Mouse (Mus musculus): ENCODE measurements around the gene 1700013F07Rik.
"Not testable (repeated sequence)": the region's sequence is repeated elsewhere in the genome, so short reads cannot be mapped to it uniquely, and the experiment has no call there.

The 1700013F07Rik gene

DNA sequence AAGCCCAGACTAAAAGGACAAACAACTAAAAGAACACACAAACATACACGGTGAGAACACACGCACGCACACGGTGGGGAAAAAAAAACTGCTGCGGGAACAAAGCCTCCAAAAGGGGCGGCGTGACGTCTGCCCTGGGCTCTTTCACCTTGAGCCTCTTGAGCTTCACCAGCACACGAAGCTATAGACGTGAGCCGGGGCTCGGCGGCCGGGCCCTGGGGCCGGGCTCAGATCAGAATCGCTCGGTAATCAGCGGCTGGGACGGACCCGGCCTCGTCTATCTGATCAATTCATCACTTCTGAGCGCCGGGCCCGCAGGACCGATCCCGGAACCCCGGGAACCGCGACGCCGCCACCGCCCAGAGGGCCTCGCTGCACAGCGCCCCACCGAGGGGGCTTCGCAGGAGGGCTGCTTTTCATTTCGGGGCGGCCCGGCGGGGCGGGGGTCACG lies 20.2 kb downstream of the 1700013F07Rik start:
- DNase-seq = peak; percentile 24 to 63

GRCm38 (mm10) chr3:108554587-108555312 lies 20.8 kb downstream of the 1700013F07Rik start:
- DNase-seq = peak; percentile 96

- no peak for DNase-seq
Measured at GRCm38 (mm10) chr3:108557888-108558287, 23.9 kb downstream of the 1700013F07Rik start.

DNA sequence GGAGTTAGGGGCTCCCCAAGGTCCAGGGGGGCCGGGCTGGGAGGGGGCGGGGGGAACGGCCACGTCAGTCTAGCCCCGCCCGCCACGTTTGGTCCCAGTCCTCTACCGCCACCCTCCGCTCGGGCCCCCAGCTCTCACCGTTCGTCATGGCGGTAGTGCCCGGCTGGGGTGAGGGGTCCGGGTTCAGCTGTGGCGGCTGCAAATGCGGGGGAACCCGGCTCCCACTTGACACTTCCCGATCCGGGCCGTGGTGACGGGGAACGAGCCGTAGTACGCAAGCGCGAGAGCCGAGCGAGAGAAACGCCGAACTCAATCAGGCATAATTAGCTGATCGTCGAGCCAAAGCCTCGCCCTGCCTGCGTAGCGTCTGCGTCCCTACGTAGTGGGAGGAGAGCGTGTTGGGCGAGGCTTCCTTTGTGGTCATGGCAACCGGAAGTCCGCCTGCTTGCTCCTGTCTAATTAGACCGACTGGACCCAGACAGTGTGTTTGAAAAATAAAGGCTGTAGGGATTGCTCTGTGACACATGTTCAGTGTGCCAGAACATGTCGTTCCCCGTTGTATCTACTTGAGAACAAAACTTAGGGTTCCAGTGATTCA lies 28.3 kb downstream of the 1700013F07Rik start, which contains the start of gene Tmem167b:
Gene Tmem167b (minus strand): TSS at position 334 of the 598 bp plus-strand sequence.
- peak; percentile 97 to 99 for DNase-seq

DNA sequence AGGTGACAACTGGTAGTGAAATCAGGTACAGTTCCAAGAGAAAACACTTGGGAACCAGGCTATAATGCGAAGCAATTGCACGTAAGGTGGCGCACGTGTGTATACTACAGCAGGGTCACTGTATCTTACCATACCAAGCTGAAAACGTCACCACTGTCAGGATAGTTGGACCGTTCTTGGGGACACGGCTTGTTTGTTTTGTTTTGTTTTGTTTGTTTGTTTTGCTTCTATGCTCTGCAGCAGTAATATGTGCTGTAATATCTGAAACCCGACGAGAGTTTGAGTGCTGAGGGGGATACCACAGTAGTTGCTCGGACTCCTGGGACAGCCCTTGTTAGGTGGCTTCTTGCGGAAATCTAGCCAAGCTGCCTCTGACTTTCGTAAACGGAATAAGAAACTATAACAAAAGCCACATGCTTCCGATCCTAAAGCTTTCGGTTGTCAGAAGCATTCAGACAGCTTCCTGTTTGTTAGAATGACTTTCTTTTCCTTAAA lies 28.9 kb downstream of the 1700013F07Rik start:
- DNase-seq = peak in 1 of 2 experiments; percentile 49

GRCm38 (mm10) chr3:108563309-108563708 lies 29.4 kb downstream of the 1700013F07Rik start:
- peak; percentile 87 to 93 for DNase-seq

DNA sequence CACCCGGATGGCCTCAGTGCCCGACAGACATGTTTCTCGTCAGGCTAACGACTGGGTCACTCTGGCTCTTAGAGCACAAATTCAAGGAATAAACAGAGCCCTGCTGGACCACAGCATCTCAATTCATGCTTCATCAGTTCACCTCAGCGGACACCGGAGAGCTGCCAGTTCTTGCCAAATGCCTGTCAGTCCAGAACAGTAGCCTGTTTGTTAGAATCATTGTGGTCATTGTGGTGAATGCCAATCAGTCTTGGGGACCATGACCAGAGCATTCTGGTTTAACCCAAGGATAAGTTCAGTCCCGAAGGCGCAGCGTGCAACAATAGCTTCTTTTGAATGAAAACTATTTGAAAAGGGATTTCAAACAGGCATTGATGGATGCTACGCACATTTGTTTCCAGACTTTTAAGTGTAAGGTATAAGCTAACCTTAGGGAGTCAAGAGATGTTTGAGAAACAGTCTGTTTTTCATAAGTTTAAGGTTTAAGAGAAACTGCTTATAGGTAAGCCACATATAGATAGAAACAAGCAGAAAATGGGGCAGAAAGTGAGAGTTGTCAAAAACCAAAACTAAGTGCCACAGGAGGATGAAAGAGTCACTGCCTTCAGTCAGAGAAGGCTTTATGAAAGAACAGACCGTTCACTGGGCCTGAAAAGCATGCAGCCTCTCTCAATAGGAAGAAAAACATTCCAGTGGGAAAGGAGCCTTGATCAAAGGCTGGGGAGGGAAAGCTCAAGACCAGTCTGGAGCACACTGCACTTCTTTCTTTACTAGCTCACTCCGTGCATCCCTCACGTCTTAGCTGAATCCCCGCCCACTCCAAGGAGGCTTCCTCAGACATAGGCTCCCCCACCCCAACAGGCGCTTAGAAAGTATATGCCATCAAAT lies 34.3 kb downstream of the 1700013F07Rik start:
- no peak for DNase-seq

DNA sequence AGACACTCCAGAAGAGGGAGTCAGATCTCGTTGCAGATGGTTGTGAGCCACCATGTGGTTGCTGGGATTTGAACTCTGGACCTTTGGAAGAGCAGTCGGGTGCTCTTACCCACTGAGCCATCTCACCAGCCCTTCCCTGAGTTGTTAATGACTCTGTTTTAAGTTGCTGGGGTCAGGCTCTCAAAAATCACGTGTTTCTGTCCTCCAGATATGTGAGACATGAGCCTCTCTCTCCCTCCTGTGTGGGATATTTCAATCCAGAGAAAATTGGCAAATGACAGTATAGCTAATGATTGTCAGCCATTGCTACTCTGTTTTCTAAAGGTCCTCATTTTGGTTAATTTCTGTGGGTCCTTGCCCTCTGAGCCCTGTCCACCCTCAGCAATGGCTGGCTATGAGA lies 35.7 kb downstream of the 1700013F07Rik start:
- not testable (repeated sequence) for DNase-seq

- no peak for DNase-seq
Measured at GRCm38 (mm10) chr3:108570813-108571212, 36.9 kb downstream of the 1700013F07Rik start.

- DNase-seq = peak; percentile 97 to 98
Measured at GRCm38 (mm10) chr3:108571443-108572294, 37.7 kb downstream of the 1700013F07Rik start, which contains the start of gene Taf13. Taf13 (plus strand) TSS chr3:108571698.

- no peak for DNase-seq
Measured at GRCm38 (mm10) chr3:108572309-108573010, 38.5 kb downstream of the 1700013F07Rik start.

- no peak for DNase-seq
Measured at GRCm38 (mm10) chr3:108574018-108574417, 40.1 kb downstream of the 1700013F07Rik start.

GRCm38 (mm10) chr3:108584580-108584979 lies 50.6 kb downstream of the 1700013F07Rik start:
- DNase-seq = no peak

- DNase-seq = no peak
Measured at GRCm38 (mm10) chr3:108588446-108588845, 54.5 kb downstream of the 1700013F07Rik start.

- DNase-seq = peak; percentile 97 to 99
Measured at GRCm38 (mm10) chr3:108590786-108591529, 57.0 kb downstream of the 1700013F07Rik start, which contains the start of gene Wdr47. Wdr47 (plus strand) TSS chr3:108591279.

DNA sequence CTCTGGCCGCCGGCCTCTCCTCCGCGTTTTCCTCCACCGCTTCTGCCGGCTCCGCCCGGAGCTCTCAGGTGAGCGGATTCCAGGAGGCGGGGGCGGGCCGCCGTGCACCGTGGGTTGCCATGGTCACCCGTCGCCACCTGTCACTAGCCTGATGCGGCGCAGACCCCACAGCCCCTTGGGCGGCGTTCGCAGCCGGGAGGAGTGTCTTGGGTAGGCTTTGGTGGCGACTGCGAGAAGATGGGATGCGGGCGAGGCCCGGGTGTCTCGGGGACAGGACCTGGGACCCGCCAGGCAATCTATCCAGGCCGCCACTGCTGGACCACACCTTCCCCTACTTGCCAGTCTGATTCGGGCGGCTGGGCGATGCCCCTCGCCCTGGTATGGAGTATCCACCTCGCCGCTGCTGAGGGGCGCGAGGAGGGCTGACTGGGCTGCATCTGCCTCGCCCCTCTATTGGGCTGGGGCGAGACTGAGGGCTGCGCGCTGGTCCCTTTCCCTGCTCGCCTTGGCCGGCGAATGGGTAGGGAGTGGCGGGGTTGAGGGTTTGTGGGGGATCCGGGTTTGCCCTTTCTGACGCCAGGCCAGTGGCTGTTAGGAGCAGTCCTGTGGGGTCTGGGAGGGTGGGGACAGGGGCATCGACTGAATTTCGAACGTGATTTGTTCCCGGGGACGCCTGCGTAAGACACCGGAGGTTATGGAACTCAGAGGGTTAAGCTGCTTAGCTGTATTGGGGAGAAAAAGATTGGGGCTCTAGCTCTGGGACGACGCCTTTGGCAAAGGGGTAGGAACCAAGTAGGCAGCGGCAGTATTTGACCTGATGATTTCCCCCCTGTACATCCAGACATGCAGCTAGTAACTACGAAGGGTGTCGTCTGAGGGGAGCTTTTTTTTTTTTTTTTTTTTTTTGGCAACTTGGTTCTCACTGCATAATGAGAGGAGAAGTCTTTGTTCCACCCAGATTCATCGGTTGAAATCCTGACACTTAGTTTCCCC lies 57.9 kb downstream of the 1700013F07Rik start:
- DNase-seq = no peak

Data from kidney, postnatal 25 days (tissue).